Mouse (Mus musculus): Measurements from ENCODE around the gene Gmds. TPM values are rescaled to one million over a fixed set of nuclear protein-coding genes. Genes with fewer than 3 reads are reported as not detected.

Gmds gene
- polyA plus RNA-seq, 1 experiment from 2014 or later, result 46.8 TPM

GRCm38 (mm10) chr13:31811542-31812021 lies 527.0 kb downstream of the Gmds start:
- Histone ChIP-seq H3K4me3 (peak overlapping the region; percentile 43), H3K4me1 (peaks cover 53% of the 10 kb centered on the region), H3K9me3 (no peaks in the 10 kb centered on the region), H3K9ac (peak overlapping the region; percentile 50), H3K27me3 (peaks cover 61% of the 10 kb centered on the region), H3K36me3 (no peaks in the 10 kb centered on the region), H3K4me2 (peak overlapping the region; percentile 52), H3K27ac (peak overlapping the region; percentile 68)
- 22% methylated on average over 44 of the region's 44 CpGs for WGBS
- ATAC-seq (ENCODE audit: insufficient number of reproducible peaks, low FRiP score, low TSS enrichment, low read depth), result no peak

- Histone ChIP-seq H3K27me3 (peaks cover 58% of the 10 kb centered on the region), H3K4me2 (peak overlapping the region; percentile 52), H3K9ac (peak overlapping the region; percentile 50), H3K9me3 (no peaks in the 10 kb centered on the region), H3K4me1 (peaks cover 51% of the 10 kb centered on the region), H3K4me3 (peak overlapping the region; percentile 43), H3K27ac (peak overlapping the region; percentile 68), H3K36me3 (no peaks in the 10 kb centered on the region)
- WGBS, result 1% methylated on average over 59 of the region's 65 CpGs
- ATAC-seq (ENCODE audit: insufficient number of reproducible peaks, low FRiP score, low TSS enrichment, low read depth), result no peak
Observed at GRCm38 (mm10) chr13:31810693-31811541, 527.6 kb downstream of the Gmds start.

GRCm38 (mm10) chr13:31810375-31810692 lies 528.2 kb downstream of the Gmds start:
- Histone ChIP-seq H3K4me1 (peaks cover 51% of the 10 kb centered on the region), H3K27ac (peak overlapping the region; percentile 68), H3K27me3 (peaks cover 58% of the 10 kb centered on the region), H3K9me3 (no peaks in the 10 kb centered on the region), H3K4me3 (peak overlapping the region; percentile 43), H3K36me3 (no peaks in the 10 kb centered on the region), H3K9ac (peak overlapping the region; percentile 50), H3K4me2 (peak overlapping the region; percentile 52)
- ATAC-seq (ENCODE audit: insufficient number of reproducible peaks, low FRiP score, low TSS enrichment, low read depth), result no peak
- whole genome bisulfite sequencing, result 10% methylated on average over 9 of the region's 9 CpGs

GRCm38 (mm10) chr13:31809701-31810100 lies 528.8 kb downstream of the Gmds start:
- peak overlapping the region; percentile 17 for H3K4me2 ChIP-seq
- H3K27ac ChIP-seq, result no peak overlapping the region

GRCm38 (mm10) chr13:31808804-31809420 lies 529.6 kb downstream of the Gmds start:
- no peak for ATAC-seq (ENCODE audit: insufficient number of reproducible peaks, low FRiP score, low TSS enrichment, low read depth)
- peak overlapping the region; percentile 97 for H3K27ac ChIP-seq
- H3K4me1 ChIP-seq, result peaks cover 48% of the 10 kb centered on the region

More at GRCm38 (mm10) chr13:31809701-31810100, 528.8 kb downstream of the Gmds start:
- no peak overlapping the region for H3K9ac ChIP-seq
- H3K9me3 ChIP-seq, result no peaks in the 10 kb centered on the region
- no peak for ATAC-seq (ENCODE audit: insufficient number of reproducible peaks, low FRiP score, low TSS enrichment, low read depth)
- WGBS, result 20% methylated on average over 6 of the region's 6 CpGs
- peak overlapping the region; percentile 35 for H3K4me3 ChIP-seq
- H3K27me3 ChIP-seq, result peaks cover 60% of the 10 kb centered on the region
- no peaks in the 10 kb centered on the region for H3K36me3 ChIP-seq
- peaks cover 49% of the 10 kb centered on the region for H3K4me1 ChIP-seq

GRCm38 (mm10) chr13:31808116-31808803 lies 530.3 kb downstream of the Gmds start:
- peak overlapping the region; percentile 97 for H3K27ac ChIP-seq
- peaks cover 49% of the 10 kb centered on the region for H3K4me1 ChIP-seq
- under 1% methylated on average over 66 of the region's 73 CpGs for WGBS
- no peaks in the 10 kb centered on the region for H3K36me3 ChIP-seq
- H3K27me3 ChIP-seq, result peaks cover 59% of the 10 kb centered on the region
- H3K9ac ChIP-seq, result peak overlapping the region; percentile 78
- peak overlapping the region; percentile 92 for H3K4me2 ChIP-seq
- H3K4me3 ChIP-seq, result peak overlapping the region; percentile 68
- no peaks in the 10 kb centered on the region for H3K9me3 ChIP-seq
- no peak for ATAC-seq (ENCODE audit: insufficient number of reproducible peaks, low FRiP score, low TSS enrichment, low read depth)

More at GRCm38 (mm10) chr13:31808804-31809420, 529.6 kb downstream of the Gmds start:
- Histone ChIP-seq H3K36me3 (no peaks in the 10 kb centered on the region), H3K4me3 (peak overlapping the region; percentile 68), H3K9me3 (no peaks in the 10 kb centered on the region), H3K27me3 (peaks cover 57% of the 10 kb centered on the region), H3K4me2 (peak overlapping the region; percentile 92), H3K9ac (peak overlapping the region; percentile 78)
- WGBS, result 11% methylated on average over 16 of the region's 16 CpGs

- H3K9me3 ChIP-seq, result no peaks in the 10 kb centered on the region
- no peak for ATAC-seq (ENCODE audit: insufficient number of reproducible peaks, low FRiP score, low TSS enrichment, low read depth)
- no peaks in the 10 kb centered on the region for H3K36me3 ChIP-seq
- peak overlapping the region; percentile 97 for H3K27ac ChIP-seq
- peak overlapping the region; percentile 92 for H3K4me2 ChIP-seq
- H3K4me1 ChIP-seq, result peaks cover 52% of the 10 kb centered on the region
- WGBS, result under 1% methylated on average over 40 of the region's 47 CpGs
- H3K27me3 ChIP-seq, result peaks cover 56% of the 10 kb centered on the region
- peak overlapping the region; percentile 78 for H3K9ac ChIP-seq
- peak overlapping the region; percentile 68 for H3K4me3 ChIP-seq
Observed at GRCm38 (mm10) chr13:31807736-31808115, 530.8 kb downstream of the Gmds start.

- Histone ChIP-seq H3K4me2 (peak overlapping the region; percentile 92), H3K4me1 (peaks cover 54% of the 10 kb centered on the region), H3K36me3 (no peaks in the 10 kb centered on the region), H3K9me3 (no peaks in the 10 kb centered on the region), H3K27me3 (peaks cover 56% of the 10 kb centered on the region), H3K4me3 (peak overlapping the region; percentile 68), H3K27ac (peak overlapping the region; percentile 97), H3K9ac (peak overlapping the region; percentile 78)
- WGBS, result under 1% methylated on average over 97 of the region's 101 CpGs
- no peak for ATAC-seq (ENCODE audit: insufficient number of reproducible peaks, low FRiP score, low TSS enrichment, low read depth)
Observed at GRCm38 (mm10) chr13:31806890-31807735, 531.4 kb downstream of the Gmds start.

GRCm38 (mm10) chr13:31806428-31806832 lies 532.1 kb downstream of the Gmds start, which contains the start of gene Foxc1:
Gene Foxc1, plus strand, starts transcription at chr13:31806633.
- Histone ChIP-seq H3K27ac (peak within 1 kb of the TSS; percentile 97), H3K27me3 (peaks cover 57% of the 10 kb centered on the region), H3K9me3 (no peaks in the 10 kb centered on the region), H3K36me3 (no peaks in the 10 kb centered on the region), H3K4me3 (peak within 1 kb of the TSS; percentile 68), H3K9ac (peak within 1 kb of the TSS; percentile 78), H3K4me1 (peaks cover 58% of the 10 kb centered on the region), H3K4me2 (peak within 1 kb of the TSS; percentile 92)
- ATAC-seq (ENCODE audit: insufficient number of reproducible peaks, low FRiP score, low TSS enrichment, low read depth), result peak; percentile 89
- WGBS, result under 1% methylated on average over 40 of the region's 40 CpGs

GRCm38 (mm10) chr13:31805831-31806427 lies 532.6 kb downstream of the Gmds start:
- Histone ChIP-seq H3K4me2 (peak overlapping the region; percentile 92), H3K9me3 (no peaks in the 10 kb centered on the region), H3K27ac (peak overlapping the region; percentile 79), H3K4me1 (peaks cover 58% of the 10 kb centered on the region), H3K27me3 (peaks cover 60% of the 10 kb centered on the region), H3K4me3 (peak overlapping the region; percentile 68), H3K9ac (peak overlapping the region; percentile 8; the same call in 1 of the 2 replicates), H3K36me3 (no peaks in the 10 kb centered on the region)
- ATAC-seq (ENCODE audit: insufficient number of reproducible peaks, low FRiP score, low TSS enrichment, low read depth), result peak; percentile 71
- 4% methylated on average over 34 of the region's 34 CpGs for WGBS

Measured in limb, embryonic 15.5 days (tissue).